Mouse (Mus musculus) kidney, postnatal 0 days (tissue): ENCODE results near the gene Tmem240. TPM values are rescaled to one million over a fixed set of nuclear protein-coding genes. Genes with fewer than 3 reads are reported as not detected.
A peak's percentile ranks its signal among the peaks of the same experiment; 100 is the strongest.

Experiments
- ATAC-seq: fragments of 200-750 bp; cut with Nextera tagmentation; replicated peaks from 2 replicates; pipeline ENCODE4 v1.8.0; 2017; ENCODE audit warnings: low read depth, moderate number of reproducible peaks, moderate TSS enrichment, moderate library complexity; ENCODE audit not compliant: low FRiP score
- DNase-seq: peaks from one replicate; pipeline ENCODE4 v3.0.0-alpha.2; 2016; ENCODE audit warnings: low spot score
- H3K27ac ChIP-seq: fragments of 300-500 bp; sonication (generic); 2 replicates; pipeline ENCODE4 v1.5.1; 2014; ENCODE audit warnings: mild to moderate bottlenecking
- H3K27me3 ChIP-seq: fragments of 300-500 bp; sonication (generic); 2 replicates; pipeline ENCODE4 v1.6.1; 2014; ENCODE audit warnings: low read length, mixed read lengths; ENCODE audit not compliant: insufficient read depth
- H3K36me3 ChIP-seq: fragments of 300-500 bp; sonication (generic); 2 replicates; pipeline ENCODE4 v1.6.1; 2014; ENCODE audit warnings: low read length, mixed read lengths; ENCODE audit not compliant: insufficient read depth
- H3K4me1 ChIP-seq: fragments of 300-500 bp; sonication (generic); replicated peaks from 2 replicates; pipeline ENCODE4 v1.6.1; 2014; ENCODE audit warnings: antibody characterized with exemption, low read length, mixed read lengths; ENCODE audit not compliant: insufficient read depth
- H3K4me2 ChIP-seq: fragments of 300-500 bp; sonication (generic); 2 replicates; pipeline ENCODE4 v1.6.1; 2014; ENCODE audit warnings: mild to moderate bottlenecking, low read length, moderate library complexity, mixed read lengths
- H3K4me3 ChIP-seq: fragments of 300-500 bp; sonication (generic); replicated peaks from 2 replicates; pipeline ENCODE4 v1.5.1; 2014; ENCODE audit warnings: low read depth, low read length
- H3K9ac ChIP-seq: fragments of 300-500 bp; sonication (generic); 2 replicates; pipeline ENCODE4 v1.6.1; 2014; ENCODE audit warnings: low read depth, low read length
- H3K9me3 ChIP-seq: fragments of 300-500 bp; sonication (generic); replicated peaks from 2 replicates; pipeline ENCODE4 v1.6.1; 2016; ENCODE audit warnings: low read length, inconsistent platforms, mixed read lengths
- CTCF ChIP-seq: IDR thresholded peaks from 2 replicates; pipeline ENCODE4 v1.5.1; 2016; ENCODE audit warnings: antibody characterized with exemption, low read depth, mild to moderate bottlenecking, moderate library complexity
- WGBS: fragments of 180-500 bp; shearing (Covaris S2); extraction: QIAGEN DNeasy Blood & Tissue Kit; methylation state at CpG from one replicate; pipeline ENCODE4 v1.1.7; 2014; 5-methylcytosine and 5-hydroxymethylcytosine counted together
- polyA plus RNA-seq: library from polyadenylated mRNA; unstranded; fragments of >200 nt; fragmentation: Nextera tagmentation; extraction: Ambion mirVana; gene quantifications from 2 replicates; pipeline ENCODE4 v1.2.1, GENCODE M21; 2015

The Tmem240 gene
- polyA plus RNA-seq, 1 experiment from 2014 or later, result 0.47 TPM

GRCm38 (mm10) chr4:155704721-155705591 lies 29.6 kb upstream of the Tmem240 start, which contains the start of gene Ssu72:
TSS of gene Ssu72 (plus strand) at chr4:155704800.
- TF ChIP-seq CTCF, result no peak
- peak within 1 kb of the TSS; percentile 94 for H3K9ac ChIP-seq
- no peaks in the 10 kb centered on the region for H3K9me3 ChIP-seq
- H3K27me3 ChIP-seq, result no peaks in the 10 kb centered on the region
- ATAC-seq (peak; percentile 95), DNase-seq (peak; percentile 96)
- H3K27ac ChIP-seq, result peak within 1 kb of the TSS; percentile 98
- H3K36me3 ChIP-seq, result no peaks in the 10 kb centered on the region
- WGBS, result under 1% methylated on average over 83 of the region's 83 CpGs
- peak within 1 kb of the TSS; percentile 95 for H3K4me3 ChIP-seq
- H3K4me2 ChIP-seq, result peak within 1 kb of the TSS; percentile 74
- H3K4me1 ChIP-seq, result 0 out of 2 replicates have a peak, but pooled peaks cover 5% of the 10 kb centered on the region

GRCm38 (mm10) chr4:155705592-155705929 lies 29.0 kb upstream of the Tmem240 start:
- peak; percentile 31 for DNase-seq
- Histone ChIP-seq H3K4me1 (0 out of 2 replicates have a peak, but pooled peaks cover 5% of the 10 kb centered on the region), H3K4me3 (peak overlapping the region; percentile 95), H3K9me3 (no peaks in the 10 kb centered on the region), H3K4me2 (peak overlapping the region; percentile 74), H3K9ac (peak overlapping the region; percentile 94), H3K27ac (peak overlapping the region; percentile 98), H3K27me3 (no peaks in the 10 kb centered on the region), H3K36me3 (no peaks in the 10 kb centered on the region)
- TF ChIP-seq CTCF, result no peak
- peak; percentile 55; the same call in 1 of the 2 replicates for ATAC-seq
- WGBS, result under 1% methylated on average over 19 of the region's 19 CpGs

GRCm38 (mm10) chr4:155708582-155708981 lies 26.0 kb upstream of the Tmem240 start:
- Histone ChIP-seq H3K36me3 (no peaks in the 10 kb centered on the region), H3K27ac (0 out of 2 replicates have a peak overlapping the region, but pooled peaks have one; percentile 13), H3K9me3 (no peaks in the 10 kb centered on the region), H3K4me3 (no peak overlapping the region), H3K27me3 (no peaks in the 10 kb centered on the region), H3K4me1 (0 out of 2 replicates have a peak, but pooled peaks cover 5% of the 10 kb centered on the region), H3K9ac (no peak overlapping the region), H3K4me2 (no peak overlapping the region)
- no peak for TF ChIP-seq CTCF
- 73% methylated on average over 2 of the region's 2 CpGs for WGBS
- ATAC-seq, result no peak
- no peak for DNase-seq

- Histone ChIP-seq H3K27me3 (no peaks in the 10 kb centered on the region), H3K4me1 (0 out of 2 replicates have a peak, but pooled peaks cover 5% of the 10 kb centered on the region), H3K4me3 (no peak overlapping the region), H3K9ac (no peak overlapping the region), H3K27ac (0 out of 2 replicates have a peak overlapping the region, but pooled peaks have one; percentile 13), H3K36me3 (no peaks in the 10 kb centered on the region), H3K9me3 (no peaks in the 10 kb centered on the region), H3K4me2 (no peak overlapping the region)
- no peak for TF ChIP-seq CTCF
- ATAC-seq (no peak), DNase-seq (no peak)
Observed at GRCm38 (mm10) chr4:155708988-155709387, 25.6 kb upstream of the Tmem240 start.

- WGBS, result 44% methylated on average over 6 of the region's 6 CpGs
- no peak for ATAC-seq
- Histone ChIP-seq H3K27ac (peak overlapping the region; percentile 52), H3K9ac (no peak overlapping the region), H3K4me2 (no peak overlapping the region), H3K27me3 (no peaks in the 10 kb centered on the region), H3K4me1 (0 out of 2 replicates have a peak, but pooled peaks cover 5% of the 10 kb centered on the region), H3K4me3 (no peak overlapping the region), H3K36me3 (peaks cover 5% of the 10 kb centered on the region), H3K9me3 (no peaks in the 10 kb centered on the region)
- no peak for TF ChIP-seq CTCF
- peak; percentile 51 for DNase-seq
Observed at GRCm38 (mm10) chr4:155710521-155711252, 23.9 kb upstream of the Tmem240 start.

- TF ChIP-seq CTCF, result peak; percentile 79
- Histone ChIP-seq H3K9ac (no peak overlapping the region), H3K9me3 (no peaks in the 10 kb centered on the region), H3K36me3 (no peaks in the 10 kb centered on the region), H3K4me1 (no peaks in the 10 kb centered on the region), H3K27ac (no peak overlapping the region), H3K27me3 (no peaks in the 10 kb centered on the region), H3K4me2 (no peak overlapping the region), H3K4me3 (no peak overlapping the region)
- no peak for ATAC-seq
- 51% methylated on average over 4 of the region's 4 CpGs for WGBS
- peak; percentile 45 for DNase-seq
Observed at GRCm38 (mm10) chr4:155721668-155722083, 12.9 kb upstream of the Tmem240 start.
